Mouse (Mus musculus): ENCODE data around the gene Vapb.
A peak's percentile ranks its signal among the peaks of the same experiment; 100 is the strongest.

Gene Vapb

DNA sequence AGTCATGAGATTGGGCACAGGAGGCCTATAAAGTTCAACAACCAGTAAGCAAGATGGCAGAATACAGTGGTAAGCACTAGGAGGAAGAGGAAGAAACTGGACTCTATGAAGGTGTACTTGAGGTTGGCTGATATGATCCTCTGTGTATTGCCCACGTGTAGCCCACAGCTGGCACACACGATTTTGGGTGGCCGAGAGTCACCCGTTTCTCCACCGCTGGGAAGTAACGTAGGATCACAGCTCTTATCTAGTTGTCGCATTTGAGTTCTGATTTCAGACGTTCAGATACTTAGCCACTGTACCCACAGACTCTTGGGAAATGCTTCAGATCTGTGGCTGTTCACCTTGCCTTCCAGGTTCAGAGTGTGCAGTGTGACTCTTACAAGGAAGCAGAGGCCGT lies 921 bp downstream of the Vapb start:
- DNase-seq (ENCODE audit: low read depth) = no peak

DNA sequence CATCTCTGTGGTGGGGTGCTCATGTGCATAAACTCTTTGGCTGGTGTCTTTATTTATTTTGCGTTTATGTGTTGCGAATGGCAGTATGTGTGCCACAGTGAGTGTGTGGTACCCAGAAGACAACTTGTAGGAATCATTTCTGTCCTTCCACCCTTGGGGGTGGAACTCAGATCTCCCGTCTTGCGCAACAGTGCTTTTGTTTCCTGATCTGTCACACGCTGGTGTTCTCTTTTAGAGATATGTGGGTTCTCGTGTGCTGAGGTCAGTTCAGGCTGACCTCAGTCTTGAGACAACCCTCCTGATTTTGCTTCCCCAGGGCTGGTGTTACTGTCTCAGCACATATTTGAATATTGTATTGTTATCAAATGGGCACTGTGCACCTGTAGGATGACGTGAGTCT lies 1.8 kb downstream of the Vapb start:
- DNase-seq (ENCODE audit: low read depth) = no peak

DNA sequence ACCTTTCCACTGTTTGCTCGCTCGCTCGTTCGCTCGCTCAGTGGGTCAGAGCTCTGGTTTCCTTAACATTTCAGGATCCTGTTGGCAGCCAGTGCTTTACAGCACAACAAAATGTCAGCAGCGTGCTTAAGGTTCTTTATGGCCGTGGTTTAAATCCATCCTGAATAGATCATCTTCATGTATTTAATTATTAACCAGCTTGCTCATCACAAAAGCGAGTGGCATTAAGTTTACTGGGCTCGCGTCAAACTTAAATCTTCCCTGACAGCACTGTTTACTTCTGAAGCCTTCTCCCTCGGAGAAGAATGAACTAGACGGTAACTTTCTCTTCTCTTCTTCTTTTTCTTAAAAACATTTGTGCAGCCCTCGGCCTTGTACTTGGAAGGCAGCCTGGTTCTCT lies 4.8 kb downstream of the Vapb start:
- no peak for DNase-seq (ENCODE audit: low read depth)

DNA sequence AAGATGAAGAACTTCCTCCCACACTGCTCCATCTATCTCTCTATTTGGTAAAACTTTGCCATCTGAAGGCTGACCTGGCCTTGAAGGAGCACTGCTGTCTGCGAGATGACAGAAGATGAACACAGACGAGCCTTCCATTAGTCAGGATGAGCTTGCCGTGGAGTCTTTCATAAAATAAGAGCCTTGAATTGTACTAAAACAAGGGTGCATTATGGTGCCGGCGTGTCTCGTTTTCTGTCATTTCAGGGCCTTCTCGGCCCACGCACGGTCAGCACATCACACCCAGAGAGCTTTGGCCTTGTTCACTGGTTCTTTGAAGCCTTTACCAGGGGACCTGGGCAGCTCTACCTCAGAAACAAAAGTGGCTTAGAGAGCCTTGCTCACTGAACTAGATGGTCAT lies 5.4 kb downstream of the Vapb start:
- no peak for DNase-seq (ENCODE audit: low read depth)

DNA sequence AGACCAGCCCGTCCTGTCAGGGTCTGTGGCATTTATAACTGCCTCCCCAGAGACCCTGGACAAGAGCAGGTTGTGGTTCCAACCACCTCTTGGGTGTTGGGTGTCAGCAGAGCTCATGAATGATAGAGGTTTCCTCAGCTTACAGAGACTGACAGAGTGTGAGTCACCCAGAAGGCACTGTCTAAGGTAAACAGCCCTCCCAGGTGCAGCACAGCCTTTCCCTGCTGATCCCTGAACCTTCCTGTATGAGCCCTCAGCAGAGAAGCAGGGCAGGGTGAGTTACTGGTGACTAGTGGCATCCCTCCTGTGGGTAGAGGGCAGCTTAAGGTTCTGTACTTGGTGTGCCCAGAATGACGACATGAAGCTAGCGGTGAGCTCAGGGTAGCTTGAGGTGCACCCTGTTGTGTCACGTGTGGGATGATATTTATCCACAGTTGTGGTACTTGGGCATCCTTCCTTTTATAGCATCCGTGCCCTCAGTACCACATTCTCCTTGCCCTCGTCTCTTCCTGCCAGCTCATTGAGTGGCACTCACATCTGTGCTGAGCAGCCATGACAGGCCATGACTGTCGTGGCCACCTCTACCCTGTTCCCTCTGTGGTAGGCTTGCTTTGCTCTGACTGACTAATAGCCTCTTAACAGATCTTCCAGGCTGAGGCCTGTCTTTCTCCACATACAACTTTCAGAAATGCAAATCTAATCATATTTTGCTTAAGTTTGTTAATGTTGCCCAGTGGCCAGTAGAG lies 6.9 kb downstream of the Vapb start:
- DNase-seq (ENCODE audit: low read depth) = no peak

DNA sequence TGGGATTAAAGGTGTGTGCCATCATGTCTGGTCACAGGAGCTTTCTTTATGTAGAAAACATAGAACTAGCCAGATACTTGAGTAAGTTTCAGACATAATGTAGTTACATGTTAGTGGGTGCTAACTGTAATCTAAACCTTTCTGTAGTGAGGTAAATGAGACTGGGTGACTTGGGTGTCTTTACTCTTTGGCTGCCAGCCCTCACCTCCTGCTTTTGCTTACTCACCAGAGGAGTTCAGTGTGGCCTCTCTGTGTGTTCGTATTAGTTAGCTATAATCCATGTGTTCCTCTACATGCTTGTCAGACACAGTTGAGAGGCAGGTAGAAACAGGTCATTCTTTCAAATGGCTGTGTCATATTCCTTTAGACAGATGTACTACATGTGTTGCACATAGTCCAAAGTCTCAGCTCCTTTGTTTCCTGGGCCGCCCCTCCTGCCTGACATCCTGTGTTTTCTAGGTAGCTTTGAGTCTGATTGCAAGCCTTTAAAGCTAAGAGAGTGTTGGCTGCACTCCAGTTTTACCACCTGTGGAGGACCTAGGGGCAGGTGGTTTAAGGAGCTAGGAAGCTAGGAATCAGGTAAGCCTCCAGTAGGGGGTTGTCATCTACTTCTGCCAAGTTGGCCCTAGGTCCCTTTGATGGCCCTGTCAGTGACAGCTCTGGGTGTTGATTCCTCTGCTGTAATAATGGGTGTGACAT lies 11.8 kb downstream of the Vapb start:
- DNase-seq (ENCODE audit: low read depth) = no peak

DNA sequence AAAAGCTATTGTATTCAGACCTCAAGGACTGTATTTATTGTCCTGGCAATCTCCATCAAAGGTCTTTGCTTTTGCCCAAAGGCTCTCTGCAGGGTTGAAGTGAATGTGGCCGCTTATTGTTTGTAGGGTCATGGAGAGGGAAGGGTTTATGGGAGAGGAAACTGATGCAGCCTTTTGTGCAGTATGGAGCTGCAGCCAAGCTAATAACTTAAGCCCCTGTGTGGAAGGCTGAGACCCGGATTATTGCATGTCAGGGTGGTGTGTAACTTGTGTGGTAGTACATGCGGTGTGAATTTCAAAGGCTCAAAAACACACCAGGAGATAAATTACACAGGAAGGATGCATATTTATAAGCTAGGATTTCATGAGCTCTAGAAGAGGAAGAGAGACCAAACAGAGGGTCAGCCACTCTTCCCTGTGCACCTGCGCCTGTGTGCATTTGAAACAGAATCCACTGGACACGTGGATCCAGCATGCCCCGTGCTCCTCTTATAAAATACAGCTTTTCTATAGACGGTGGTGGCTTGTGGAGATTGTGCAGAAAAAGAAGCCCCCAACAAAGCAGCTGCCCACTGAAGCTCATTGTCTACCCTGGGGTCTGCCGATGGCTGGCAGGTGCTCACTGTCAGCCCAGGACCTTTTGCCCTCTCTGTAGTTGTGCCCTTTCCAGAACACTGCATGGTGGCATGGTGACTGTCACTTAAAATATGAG lies 18.3 kb downstream of the Vapb start:
- DNase-seq (ENCODE audit: low read depth) = no peak

DNA sequence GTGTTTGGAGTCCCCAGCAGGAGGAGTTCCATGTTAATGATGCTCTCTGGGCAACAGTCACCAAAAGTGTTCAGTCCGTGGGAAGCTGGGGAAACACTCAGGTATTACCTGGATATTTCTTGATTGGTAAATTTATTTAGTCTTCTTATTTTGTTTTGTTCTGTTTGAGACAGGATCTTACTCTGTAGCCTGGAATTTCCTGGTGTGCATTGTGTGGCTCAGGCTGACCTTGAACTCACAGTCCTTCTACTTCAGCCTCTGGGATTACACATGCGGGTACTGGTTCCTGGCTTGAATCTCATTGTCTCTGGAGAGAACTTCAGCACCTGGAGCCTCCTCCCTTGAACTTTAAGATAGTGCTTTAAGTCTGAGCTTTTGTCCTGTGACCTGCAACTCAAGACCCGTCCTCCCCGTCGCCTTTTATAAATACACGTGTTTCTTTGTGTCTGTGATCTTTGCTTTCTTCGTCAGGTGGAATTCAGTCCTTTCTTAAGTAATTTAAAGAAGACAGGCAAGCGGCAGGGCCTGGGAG lies 20.4 kb downstream of the Vapb start:
- no peak for DNase-seq (ENCODE audit: low read depth)

DNA sequence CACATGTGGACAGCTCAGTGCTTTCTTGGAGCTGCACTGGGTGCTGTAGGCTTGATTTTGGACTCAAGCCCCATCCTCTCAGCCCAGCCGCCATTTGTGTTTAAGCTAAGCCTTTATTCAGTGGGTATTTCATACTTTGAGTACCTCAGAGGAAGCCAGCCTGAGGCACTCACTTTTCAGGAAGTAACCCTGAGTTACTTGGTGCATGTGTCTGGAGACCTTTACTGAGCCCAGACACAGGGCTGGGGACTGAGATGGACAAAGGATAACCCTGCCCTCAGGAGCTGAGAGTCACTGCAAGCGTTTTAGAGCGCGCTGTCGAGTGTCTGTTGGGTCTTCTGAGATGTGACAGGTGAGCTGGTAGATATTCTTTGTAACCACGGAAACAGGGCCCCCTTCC lies 23.3 kb downstream of the Vapb start:
- no peak for DNase-seq (ENCODE audit: low read depth)

DNA sequence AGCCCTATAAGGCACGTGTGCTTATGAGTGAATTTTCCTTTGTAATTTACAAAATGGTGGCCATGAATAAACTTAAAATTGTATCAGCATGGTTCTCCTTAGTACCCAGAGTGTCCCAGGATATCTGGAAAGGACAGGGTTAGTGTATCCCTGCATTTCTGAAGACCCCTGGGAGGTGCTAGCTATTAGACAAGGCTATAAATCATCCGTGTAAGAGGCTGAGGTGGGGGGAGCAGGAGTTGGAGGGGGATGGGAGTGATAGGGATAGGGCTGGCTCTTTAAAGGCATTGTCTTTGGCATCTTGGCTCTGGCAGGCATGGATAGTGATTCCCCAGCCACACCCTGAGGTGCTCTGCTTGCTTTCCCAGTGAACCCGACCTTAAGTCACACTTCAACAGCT lies 27.3 kb downstream of the Vapb start:
- DNase-seq (ENCODE audit: low read depth) = no peak

DNA sequence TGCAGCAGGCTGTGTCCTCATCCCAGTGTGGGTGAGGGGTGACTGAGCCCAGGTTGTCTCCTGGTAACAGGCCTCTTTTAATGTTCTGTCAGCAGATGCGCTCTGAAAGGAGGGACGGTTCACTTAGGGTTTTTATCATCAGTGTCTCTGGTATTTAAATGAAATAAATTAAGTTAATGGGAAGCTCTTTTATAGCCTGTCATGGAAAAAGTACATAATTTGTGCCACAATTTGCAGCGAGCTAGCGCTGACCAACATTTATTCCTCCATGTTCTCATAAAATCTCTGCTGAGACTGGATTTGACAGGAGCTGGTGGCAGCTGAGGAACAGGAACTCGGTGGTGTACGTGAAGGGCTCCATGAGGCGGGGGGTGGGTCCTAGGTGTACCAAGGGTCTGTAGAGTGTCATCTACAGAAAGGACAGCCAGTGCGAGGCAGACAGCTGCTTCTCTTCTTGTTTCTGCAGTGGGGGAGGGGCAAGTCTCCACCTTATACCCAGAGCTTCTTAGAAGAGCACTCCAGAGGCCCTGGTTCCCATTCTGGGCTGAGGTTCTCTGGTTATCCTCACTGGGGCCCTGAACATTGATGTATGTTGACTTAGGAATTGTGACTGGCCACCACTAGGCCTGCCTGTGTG lies 30.8 kb downstream of the Vapb start:
- DNase-seq (ENCODE audit: low read depth) = no peak

DNA sequence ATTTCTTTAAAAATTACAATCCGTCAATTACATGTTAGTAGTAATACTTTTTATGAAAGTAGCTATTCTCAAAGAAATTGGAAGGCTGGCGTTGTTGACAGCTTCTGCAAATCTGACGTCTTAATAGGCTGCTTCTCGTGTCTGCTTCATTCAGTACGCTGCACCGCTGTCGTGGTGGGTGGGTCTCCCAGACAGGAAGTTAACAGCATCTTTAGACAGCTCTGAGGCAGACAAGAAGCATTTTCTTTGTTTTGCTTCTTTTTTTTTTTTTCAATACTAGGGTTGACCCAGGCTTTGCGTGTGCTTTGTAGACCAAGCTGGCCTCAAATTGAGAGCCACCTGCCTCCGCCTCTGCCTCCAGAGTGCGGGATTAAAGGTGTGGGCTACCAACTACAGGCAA lies 31.9 kb downstream of the Vapb start:
- no peak for DNase-seq (ENCODE audit: low read depth)

DNA sequence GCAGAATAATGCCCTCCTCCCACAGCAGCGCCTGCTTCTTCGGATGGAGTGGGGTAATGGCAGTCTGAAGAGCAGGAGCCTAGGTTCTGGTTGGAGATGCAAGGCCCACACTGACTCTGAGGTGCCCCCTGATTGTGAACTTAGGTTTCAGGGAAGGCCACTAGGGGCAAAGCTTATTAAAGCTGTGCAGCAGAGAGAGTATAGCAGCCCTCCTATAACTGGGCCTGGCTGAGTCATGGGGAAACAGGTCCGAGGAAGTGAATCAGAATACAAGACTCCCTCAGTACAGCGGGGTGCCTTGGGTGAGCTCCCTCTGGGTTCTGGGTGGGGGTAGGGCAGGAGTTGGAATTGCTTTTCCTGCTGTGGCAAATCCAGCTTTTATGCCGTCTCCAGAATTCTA lies 33.3 kb downstream of the Vapb start:
- peak; percentile 38 for DNase-seq (ENCODE audit: low read depth)

DNA sequence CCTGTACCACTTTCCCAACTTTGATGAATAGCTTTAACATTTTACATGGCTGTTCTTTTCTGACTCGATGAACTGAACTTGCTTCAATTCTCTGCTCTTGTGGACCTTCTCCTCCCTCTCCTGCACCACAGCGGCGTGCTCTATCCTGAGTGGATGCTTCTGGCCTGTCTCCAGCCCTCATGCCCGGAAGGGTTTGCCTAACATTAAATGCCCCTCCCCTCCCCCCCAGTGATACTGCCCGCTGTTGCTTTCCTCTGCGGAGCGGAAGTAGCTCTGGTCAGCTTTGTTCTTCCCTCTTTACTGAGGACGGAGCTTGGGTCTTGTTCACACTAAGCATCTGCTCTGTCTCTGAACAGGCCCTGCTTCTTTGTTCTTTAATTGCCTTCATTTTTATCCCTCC lies 34.4 kb downstream of the Vapb start:
- no peak for DNase-seq (ENCODE audit: low read depth)

DNA sequence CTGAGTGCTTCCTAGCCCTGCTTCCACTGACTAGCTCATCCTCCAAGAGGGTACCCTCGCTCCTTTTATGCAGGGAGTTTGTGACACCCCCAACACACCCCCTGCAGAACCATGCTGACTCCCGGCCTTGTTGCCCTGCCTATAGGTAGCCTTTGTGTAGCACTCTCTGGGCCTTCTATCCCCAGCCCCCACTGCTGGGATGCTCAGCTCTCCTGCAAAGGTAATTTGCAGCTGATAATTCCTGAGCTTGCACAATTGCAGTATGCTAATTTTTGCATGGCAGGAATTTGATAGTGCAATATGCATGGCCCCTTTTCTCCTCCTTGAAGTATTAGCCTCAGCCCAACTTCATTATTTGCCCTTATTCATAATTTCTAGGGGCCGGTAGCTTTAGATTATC lies 38.2 kb downstream of the Vapb start:
- no peak for DNase-seq (ENCODE audit: low read depth)

DNA sequence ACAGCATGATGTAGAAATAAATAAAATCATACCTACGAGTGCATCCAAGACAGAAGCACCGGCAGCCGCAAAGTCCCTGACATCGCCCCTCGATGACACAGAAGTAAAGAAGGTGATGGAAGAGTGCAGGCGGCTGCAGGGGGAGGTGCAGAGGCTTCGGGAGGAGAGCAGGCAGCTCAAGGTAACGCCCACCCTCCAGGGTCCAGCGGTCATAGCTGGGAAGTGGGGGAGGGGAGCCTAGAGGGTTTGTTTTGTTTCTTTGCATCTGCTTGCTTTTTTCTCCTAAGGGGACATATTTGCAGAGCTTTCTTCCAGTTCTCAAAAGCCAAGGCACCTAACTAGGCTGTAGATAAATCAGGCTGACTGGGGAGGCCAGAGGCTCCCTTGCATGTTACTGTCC lies 38.8 kb downstream of the Vapb start:
- no peak for DNase-seq (ENCODE audit: low read depth)

DNA sequence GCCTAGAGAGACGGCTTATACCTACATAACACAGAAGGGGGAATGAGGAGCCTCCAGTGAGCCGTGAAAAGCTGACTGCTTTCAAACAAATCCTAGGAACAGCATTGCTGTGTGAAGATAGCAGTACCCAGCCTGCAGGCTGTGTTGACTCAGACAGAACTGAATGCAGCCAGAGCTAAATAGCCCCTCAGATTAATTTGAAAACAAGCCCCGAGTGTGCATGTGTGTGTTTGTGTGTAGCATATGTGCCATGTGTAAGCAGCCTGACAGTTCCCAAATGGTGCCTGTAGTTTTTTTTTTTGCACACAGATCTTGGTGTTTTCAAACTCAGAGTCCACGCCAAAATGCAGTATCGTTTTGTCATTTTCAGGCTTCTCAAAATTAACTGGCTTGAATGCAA lies 43.6 kb downstream of the Vapb start:
- no peak for DNase-seq (ENCODE audit: low read depth)

DNA sequence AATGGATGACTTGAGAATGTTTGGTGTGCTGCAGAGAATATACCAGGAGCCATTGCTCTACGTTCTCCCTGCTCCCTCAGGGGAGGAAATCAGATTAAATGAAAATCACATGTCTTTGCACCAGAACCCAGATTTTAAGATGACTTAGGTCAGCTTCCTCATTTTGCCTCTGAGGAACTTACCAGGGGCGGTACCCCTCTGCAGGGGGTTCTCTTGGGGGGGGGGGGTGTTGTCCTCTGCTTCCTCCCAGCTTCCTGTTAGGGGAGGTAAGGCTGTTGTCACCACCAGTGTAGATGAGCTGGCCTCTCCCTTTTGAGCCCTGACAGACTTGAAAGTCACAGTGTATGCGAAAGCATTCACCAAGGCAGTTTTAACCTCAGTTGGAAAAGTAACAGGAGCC lies 47.1 kb downstream of the Vapb start:
- no peak for DNase-seq (ENCODE audit: low read depth)

DNA sequence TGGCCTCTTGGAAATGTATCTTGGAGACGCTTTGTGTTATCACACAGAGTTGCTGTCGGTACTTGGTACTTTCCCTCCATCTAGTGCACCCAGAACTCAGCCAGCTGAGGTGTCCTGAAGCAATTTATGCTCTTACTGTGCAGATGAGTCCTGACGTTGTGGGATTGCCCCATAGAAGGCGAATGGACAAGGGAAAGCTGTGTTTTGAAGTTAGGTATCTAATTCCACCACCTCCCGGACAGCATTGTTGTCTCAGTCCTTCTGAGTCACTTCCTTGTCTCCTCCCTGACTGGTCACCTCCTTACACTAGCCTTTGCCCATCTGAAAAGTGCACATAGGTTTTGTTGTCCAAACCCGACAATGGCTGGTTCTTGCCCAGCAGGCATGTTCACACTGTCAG lies 47.6 kb downstream of the Vapb start:
- no peak for DNase-seq (ENCODE audit: low read depth)

DNA sequence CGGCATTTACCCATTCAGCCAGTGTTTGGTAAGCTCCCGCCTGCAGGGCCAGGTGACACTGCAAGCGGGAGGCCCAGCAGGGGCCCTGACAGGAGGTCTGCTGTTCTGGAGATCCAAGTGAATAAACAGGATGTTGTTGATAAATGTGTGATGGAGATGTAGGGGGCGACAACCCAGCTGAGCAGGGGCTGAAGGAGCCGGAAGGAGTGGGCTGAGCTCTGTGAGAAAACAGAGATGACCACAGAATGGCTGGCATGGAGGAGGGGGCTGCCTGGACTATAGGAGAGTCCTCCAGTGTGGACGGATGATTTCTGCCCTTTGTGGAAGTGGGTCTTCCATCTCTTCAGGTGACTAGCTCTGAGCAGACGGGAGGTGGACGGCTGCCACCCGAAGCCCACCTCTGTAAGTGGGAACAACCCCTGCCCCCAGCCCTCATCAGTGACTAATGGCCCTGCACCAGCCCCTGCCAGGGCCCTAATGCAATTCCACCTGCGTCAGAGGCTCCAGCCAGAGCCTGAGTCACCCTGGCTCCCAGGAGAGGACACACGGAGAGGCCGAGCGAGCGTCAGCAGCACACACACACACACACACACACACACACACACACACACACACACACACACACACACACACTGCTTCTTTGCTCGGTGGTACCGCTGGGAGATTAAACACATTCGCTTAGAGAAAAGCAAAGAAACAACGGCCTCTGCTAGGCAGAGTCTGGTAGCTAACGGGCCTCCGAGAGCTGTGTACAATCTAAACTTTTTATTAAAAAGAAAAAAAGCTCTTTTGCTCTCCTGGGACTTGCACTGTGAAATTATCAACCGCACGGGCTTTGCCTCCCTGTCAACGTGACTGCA lies 52.9 kb downstream of the Vapb start:
- peak; percentile 65 for DNase-seq (ENCODE audit: low read depth)

DNA sequence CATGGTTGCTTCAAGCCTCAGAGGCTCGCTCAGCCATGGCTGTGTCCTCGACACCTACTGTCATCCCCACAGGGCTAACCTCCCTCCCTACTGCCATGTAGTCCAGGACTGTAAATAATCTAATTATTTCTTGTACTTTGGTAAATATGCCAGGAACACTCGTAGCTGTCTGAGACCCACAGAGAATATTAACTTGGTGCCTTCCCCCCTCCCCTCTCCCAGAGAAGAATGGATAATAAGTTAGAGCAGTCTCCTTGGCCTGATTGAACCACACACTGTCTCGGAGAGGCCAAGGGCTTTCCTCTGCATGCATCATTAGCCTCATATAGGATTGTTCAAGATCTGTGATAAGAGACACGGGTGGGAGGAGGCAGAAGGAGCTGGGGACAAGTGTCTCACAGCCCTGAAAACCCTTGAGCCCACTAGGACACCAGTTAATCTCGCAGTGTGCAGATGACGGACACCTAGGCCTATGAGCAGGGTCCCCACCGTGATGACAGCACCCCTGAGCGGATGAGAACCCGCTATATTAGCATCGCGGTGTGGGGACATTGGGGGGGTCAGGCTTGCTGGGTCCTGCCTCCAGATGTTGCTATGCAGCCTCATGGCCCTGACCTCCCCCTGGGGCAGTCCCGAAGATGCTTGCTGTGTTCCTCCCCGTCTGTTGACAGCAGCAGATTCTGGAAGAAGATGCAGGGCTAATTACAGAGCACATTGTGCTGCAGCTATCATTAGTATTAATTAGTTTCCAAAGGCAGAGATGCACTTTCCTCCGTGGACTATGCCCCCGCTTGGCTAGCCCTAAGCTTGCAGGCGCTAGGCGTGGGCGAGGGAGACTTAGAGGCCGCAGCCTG lies 54.8 kb downstream of the Vapb start:
- DNase-seq (ENCODE audit: low read depth) = no peak
